Mouse (Mus musculus) right cerebral cortex, postnatal 25 days (tissue): ENCODE data around the gene Gm44790.
"Not testable (repeated sequence)": the region's sequence is repeated elsewhere in the genome, so short reads cannot be mapped to it uniquely, and the experiment has no call there.

Source experiments
- DNase-seq: peaks from one replicate; pipeline ENCODE4 v3.0.0; 2022

The Gm44790 gene

DNA sequence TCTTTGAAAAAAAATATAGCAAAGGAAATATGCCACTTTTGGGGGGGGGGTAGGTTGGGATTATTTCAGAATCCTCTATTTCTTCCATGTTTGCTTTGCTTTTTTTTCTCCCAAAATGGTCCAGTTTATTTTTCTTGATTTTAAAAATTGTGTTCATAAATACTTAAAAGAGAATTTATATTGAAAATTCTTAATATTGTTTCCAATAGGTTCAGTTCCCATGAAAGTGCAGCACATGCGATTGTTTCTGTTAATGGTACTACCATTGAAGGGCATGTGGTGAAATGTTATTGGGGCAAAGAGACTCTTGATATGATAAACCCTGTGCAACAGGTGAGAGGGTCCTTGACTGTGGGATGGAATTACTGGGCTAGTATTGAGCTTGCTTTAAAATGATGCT is at the start of gene Gm44790:
Gene Gm44790 (plus strand): TSS at position 301 of the 400 bp plus-strand sequence.
- DNase-seq: no peak

DNA sequence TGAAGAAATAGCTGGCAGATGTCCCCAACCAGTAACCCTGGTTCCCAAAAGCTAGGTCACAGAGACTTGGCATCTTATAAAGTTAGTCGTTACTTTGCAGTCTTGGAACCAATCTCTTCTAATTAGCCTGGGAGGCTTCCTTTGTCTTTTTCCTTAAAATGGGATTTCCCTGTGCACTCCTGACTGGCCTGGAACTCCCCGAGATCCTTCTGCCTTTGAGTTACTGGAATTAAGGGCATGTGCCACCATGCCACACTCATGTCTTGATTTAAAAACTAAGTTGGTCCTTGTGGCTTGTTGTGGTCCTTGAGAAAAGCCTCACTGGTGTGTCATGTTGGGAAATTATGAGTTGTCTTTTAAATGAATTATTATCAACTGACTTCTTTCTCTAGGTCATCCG is 48.1 kb upstream of the Gm44790 start:
- no peak for DNase-seq

- not testable (repeated sequence) for DNase-seq
Measured at GRCm38 (mm10) chr6:86380112-86380511, 46.3 kb upstream of the Gm44790 start.

GRCm38 (mm10) chr6:86382551-86382950 is 43.9 kb upstream of the Gm44790 start:
- no peak for DNase-seq

GRCm38 (mm10) chr6:86383370-86383769 is 43.1 kb upstream of the Gm44790 start:
- DNase-seq: no peak

- DNase-seq: no peak
Measured at GRCm38 (mm10) chr6:86384692-86385091, 41.8 kb upstream of the Gm44790 start.

DNA sequence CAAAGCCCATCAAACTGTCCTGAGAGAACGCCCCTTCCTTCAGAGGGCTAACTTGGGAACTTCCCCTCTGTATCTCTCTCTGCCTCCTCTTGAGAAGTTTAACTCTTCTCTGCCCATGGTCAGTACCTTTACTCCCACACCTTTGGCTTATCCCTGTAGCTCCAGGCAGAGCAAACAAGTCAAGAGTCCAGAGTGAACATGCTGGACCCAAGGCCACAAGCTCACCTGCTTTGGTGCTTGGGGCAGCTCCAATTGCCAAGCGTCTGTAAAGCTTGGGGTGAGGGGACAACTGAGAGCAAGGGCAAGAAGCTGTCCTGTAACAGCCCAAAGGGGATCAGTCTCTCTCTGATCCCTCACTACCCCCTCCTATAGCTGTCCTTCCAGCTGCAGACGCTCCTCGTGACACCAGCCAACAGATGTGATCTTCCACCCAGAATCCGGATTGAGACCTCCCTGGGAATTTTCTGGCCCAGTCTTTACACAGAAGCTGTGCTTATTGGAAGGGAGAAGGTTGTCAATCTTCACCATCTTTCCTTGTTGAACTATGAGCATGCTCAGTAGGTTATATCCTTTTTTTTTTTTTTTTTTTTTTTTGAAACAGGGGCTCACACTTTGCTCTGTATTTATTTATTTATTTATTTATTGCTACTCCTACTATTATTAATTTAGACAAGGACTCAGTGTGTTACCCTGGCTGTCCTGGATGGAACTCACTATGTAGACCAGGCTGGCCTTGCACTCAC is 40.9 kb upstream of the Gm44790 start:
- DNase-seq: no peak

DNA sequence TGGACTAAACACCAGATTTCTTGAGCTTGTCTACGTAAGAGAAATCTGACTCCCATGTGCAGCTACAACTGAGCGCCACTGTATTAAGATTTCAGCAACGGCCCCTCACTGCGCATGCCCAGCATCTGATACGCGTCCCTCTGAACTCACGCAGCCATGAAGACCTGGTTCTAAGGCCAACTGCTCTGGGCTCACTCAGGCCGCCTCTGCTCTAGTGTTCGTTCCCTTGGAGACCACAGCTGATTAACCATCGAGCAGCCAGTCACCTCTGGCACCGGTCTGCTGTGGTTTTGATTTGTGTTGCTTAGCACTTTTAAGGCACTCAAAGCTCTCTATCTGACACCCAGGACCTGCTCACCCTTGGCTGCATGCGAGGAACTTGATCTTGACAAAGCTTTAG is 39.1 kb upstream of the Gm44790 start:
- no peak for DNase-seq

GRCm38 (mm10) chr6:86388461-86388860 is 38.0 kb upstream of the Gm44790 start:
- no peak for DNase-seq

DNA sequence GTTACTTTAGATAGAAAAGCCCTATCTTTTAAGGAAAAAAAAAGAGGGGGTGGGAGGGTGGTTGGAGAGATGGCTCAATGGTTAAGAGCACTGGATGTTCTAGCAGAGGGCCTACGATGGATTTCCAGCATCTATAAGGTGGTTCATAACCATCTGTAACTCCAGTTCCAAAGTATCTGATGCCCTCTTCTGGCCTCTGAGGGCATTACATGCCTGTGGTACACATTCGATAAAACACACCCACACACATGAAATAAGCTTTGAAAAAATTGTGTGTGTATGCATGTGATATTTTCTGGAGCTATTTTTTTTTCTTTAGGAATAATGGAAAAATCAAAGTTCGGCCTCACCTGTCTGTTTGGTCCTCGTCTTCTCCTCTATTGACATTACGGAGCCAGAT is 35.1 kb upstream of the Gm44790 start:
- no peak for DNase-seq

GRCm38 (mm10) chr6:86393187-86393586 is 33.3 kb upstream of the Gm44790 start:
- no peak for DNase-seq

DNA sequence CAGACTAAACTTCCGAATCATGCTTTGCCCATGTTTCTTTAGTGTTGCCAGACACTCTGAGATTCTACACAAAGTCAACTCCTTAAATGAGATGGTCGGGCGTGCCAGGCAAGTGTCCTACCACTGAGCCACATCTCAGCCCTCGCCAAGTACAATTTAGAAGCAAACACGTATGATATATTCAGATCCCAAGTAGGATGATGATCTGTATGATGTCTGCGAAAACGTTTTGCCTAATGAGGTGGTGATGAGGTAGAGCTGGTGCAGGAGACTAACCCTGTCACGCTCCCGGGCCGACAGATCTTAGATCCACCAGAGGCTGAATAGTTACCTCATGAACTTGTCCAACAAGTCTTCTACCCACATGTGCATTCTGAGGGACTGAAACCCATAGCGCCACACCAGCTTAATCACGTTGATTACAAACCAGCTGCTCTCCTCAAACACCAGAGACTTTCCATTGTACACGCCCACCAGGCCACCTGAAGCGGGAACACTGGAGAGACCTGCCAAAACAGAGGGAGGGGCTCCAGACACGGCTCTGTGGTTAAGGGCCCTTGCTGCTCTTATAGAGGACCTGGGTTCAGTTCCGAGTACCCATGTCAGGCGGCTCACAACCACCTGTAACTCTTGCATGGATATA is 32.3 kb upstream of the Gm44790 start:
- DNase-seq: no peak

DNA sequence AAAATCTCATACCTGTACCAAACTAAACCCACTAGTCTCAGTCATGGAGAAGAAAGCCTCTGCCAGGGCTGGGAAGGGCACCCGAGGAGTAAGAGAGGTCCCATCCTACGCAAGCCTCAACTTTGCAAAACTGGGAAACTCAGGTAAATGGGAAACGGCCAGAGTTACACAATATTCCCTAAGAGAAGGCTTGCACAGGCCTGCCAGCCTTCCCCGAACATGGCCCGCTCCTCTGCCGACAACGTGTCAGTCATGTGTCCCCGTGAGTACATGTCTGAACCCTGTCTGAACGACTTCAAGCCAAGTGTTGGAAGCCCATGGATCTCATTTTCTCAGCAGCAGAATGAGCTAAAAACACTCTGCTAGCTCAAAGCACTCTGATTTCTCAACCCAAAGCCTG is 31.4 kb upstream of the Gm44790 start:
- DNase-seq: no peak

DNA sequence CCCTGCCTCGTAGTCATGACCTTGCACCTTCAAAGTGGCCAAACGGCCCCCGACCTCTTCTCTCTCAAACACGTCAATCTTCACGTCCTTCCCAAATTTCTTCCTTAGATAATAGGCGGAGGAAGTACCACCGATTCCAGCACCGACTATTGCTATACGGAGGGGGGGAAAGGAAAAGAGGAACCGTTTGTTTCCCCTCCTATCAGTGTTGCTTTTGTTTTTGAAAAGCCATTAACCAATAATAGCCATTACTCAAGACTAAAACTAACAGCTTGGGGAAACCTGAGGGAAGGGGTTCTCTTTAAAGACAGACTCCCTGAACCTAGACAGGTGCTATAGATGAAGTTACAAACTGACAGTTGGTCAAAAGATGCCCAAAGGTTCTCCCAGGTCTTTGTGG is 30.5 kb upstream of the Gm44790 start:
- no peak for DNase-seq

- DNase-seq: peak; percentile 87
Measured at GRCm38 (mm10) chr6:86396581-86397256, 29.7 kb upstream of the Gm44790 start, which contains the start of gene Pcyox1. Pcyox1 (minus strand) TSS chr6:86397154.

- no peak for DNase-seq
Measured at GRCm38 (mm10) chr6:86397257-86397980, 29.0 kb upstream of the Gm44790 start.

- no peak for DNase-seq
Measured at GRCm38 (mm10) chr6:86398986-86399385, 27.5 kb upstream of the Gm44790 start.

DNA sequence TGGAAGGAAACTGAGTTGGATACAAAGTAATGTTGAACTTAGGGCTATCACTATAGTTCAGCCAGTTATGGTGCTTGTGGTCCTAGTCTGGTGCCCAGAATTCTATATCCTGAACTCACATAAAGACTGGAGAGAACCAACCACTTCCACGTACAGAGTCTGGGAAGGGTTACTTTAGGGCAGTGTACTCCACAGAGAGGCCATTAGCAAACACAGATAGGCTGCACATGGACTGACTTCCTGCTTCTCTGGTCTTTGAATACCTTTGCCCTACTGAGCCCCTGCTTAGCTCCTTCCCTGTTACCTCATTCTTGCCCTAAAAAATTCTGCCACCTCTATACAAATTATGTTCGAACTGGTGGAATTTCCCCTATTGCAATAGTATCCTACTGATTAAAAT is 26.5 kb upstream of the Gm44790 start:
- no peak for DNase-seq

DNA sequence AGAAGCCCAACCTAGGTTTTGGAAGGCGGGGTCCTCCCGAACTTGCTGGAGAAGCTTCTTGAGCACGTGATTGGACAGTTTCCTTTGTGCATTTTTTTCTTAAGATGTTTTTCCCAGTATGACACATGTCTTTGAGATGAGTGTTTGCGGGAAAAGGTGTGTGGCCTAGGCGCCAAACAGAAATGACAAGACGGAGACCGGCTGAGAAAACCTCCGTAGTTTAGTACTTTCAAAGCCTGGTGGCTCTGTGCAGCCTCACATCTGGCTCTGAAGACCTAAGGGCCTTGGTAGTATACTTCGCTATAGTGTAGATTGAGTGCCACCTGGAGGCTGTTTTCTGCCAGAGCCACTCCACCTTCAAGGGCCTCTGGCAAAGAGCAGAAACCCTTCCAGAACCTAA is 25.5 kb upstream of the Gm44790 start:
- DNase-seq: peak; percentile 23

DNA sequence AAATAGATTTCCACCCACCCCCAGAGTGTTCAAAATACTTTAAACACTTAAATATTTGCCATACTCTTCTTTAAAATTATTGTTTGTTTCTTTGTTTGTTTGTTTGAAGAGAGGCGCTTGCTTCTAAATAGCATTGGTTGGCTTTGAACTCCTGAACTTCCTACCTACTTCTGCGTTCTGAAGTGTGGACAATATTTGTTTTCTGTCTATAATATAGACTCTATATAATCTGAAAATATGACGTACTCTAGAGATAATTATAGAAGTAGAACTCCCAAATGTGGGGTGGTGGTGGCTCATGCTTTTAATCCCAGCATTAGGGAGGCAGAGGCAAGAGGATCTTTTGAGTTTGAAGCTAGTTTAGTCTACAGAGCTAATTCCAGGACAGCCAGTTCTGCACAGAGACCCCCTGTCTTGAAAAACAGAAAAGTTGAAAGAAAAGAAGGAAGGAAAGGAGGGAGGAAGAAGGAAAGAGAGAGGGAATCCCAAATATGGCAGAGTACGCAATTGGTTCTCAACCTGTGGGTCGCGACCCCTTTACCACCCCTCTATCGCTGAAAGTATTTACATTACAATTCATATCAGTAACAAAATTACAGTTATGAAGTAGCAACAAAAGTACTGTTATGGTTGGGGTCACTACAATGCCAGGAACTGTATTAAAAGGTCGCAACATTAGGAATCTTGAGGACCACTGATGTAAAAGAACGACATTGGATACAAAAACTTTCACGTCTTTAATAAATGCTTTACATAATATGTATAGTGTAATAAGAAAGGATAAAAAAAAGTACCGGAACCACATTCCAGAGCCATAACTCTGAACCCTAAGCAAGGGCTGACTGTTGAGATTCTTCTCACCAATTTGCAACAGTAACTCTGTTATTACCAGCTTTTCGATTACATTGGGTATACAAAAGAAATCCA is 23.5 kb upstream of the Gm44790 start:
- DNase-seq: no peak

- peak; percentile 88 for DNase-seq
Measured at GRCm38 (mm10) chr6:86403728-86404099, 22.7 kb upstream of the Gm44790 start.
